Mouse (Mus musculus) naive thymus-derived CD4-positive, alpha-beta T cell, adult 5 months (primary cell): ENCODE measurements around the gene Wdr48. TPM values are rescaled to one million over a fixed set of nuclear protein-coding genes. Genes with fewer than 3 reads are reported as not detected.

Experiments used
- polyA plus RNA-seq: library from polyadenylated mRNA; unstranded; fragments of 100-300 nt; shearing (Covaris generic); gene quantifications from one replicate; pipeline ENCODE4 v1.2.1, GENCODE M21; 2017

The Wdr48 gene
- 78.2 TPM for polyA plus RNA-seq

GRCm38 (mm10) chr9:119894339-119895009 lies at the start of gene Wdr48:
Gene Wdr48 (plus strand): TSS chr9:119894878.

GRCm38 (mm10) chr9:119937005-119937773 lies 42.5 kb downstream of the Wdr48 start, which contains the start of the genes Gorasp1 and Ttc21a:
Gene Gorasp1 (minus strand): TSS chr9:119937565.
Gene Ttc21a (plus strand): TSS chr9:119937606.

Other genes with a start within 250 kb of the Wdr48 start
- gene Scn10a, start 175.6 kb upstream of the Wdr48 start, polyA plus RNA-seq, result not detected
- 0.11 TPM for gene Scn11a, start 69.4 kb upstream of the Wdr48 start, polyA plus RNA-seq
- 5.6 TPM for gene Gorasp1, start 42.7 kb downstream of the Wdr48 start, polyA plus RNA-seq
- gene Ttc21a, start 42.7 kb downstream of the Wdr48 start, polyA plus RNA-seq, result not detected
- 168 TPM for gene Csrnp1, start 89.8 kb downstream of the Wdr48 start, polyA plus RNA-seq
- not detected for gene Xirp1, start 128.7 kb downstream of the Wdr48 start, polyA plus RNA-seq
- not detected for gene Cx3cr1, start 175.0 kb downstream of the Wdr48 start, polyA plus RNA-seq
- 15.3 TPM for gene Ccr8, start 197.2 kb downstream of the Wdr48 start, polyA plus RNA-seq
- gene Slc25a38, start 215.5 kb downstream of the Wdr48 start, polyA plus RNA-seq, result 83.0 TPM
- 2,035 TPM for gene Rpsa, start 232.8 kb downstream of the Wdr48 start, polyA plus RNA-seq